Comparison of ENCODE assay signal across 17 mouse cellular contexts in genomic region chr6:135429268-135429909, GRCm38 (mm10).
DNase-seq lines count a peak whose midpoint lies in the region; ATAC-seq and TF ChIP-seq lines count a peak whose summit lies in the region.
"Had no signal": no experiment of that assay in that cellular context is flagged by ENCODE, and none has a peak within 500 bp of the region (broad histone marks: within the 10 kb centered on the region; RNA-seq: fewer than 3 reads in every experiment).

No protein-coding gene starts in this region.

- H3K27ac ChIP-seq in embryonic facial prominence, embryonic 15.5 days (replicated peaks): peak overlapping the region; percentile 7; the same call in 1 of the 2 replicates
- no peak overlapping the region for H3K27ac ChIP-seq in limb, embryonic 11.5 days (replicated peaks; ENCODE audit: low read depth, low read length)
- H3K27ac ChIP-seq: heart, embryonic 10.5 days; kidney, embryonic 15.5 days; layer of hippocampus, adult 2 months had no signal

- no peak overlapping the region for H3K4me3 ChIP-seq in embryonic facial prominence, embryonic 15.5 days (replicated peaks)
- H3K4me3 ChIP-seq in limb, embryonic 11.5 days (ENCODE audit: low read depth, low read length): no peak overlapping the region
- H3K4me3 ChIP-seq: heart, embryonic 10.5 days; kidney, embryonic 15.5 days; layer of hippocampus, adult 2 months had no signal

- H3K4me2 ChIP-seq in embryonic facial prominence, embryonic 15.5 days (replicated peaks): no peak overlapping the region
- no peak overlapping the region for H3K4me2 ChIP-seq in limb, embryonic 11.5 days (ENCODE audit: low read depth, severe bottlenecking)
- H3K4me2 ChIP-seq: kidney, embryonic 15.5 days; liver, embryonic 11.5 days had no signal

- no peak for TF ChIP-seq CTCF in brain, embryonic 14.5 days (IDR thresholded peaks at IDR 0.05; ENCODE audit: borderline replicate concordance, extremely low read depth, insufficient read depth, insufficient read length)

- H3K27me3 ChIP-seq in embryonic facial prominence, embryonic 15.5 days: no peaks in the 10 kb centered on the region
- H3K27me3 ChIP-seq in limb, embryonic 11.5 days (ENCODE audit: control insufficient read depth, insufficient read depth, low read length): no peaks in the 10 kb centered on the region
- H3K27me3 ChIP-seq: kidney, embryonic 15.5 days had no signal

- no peaks in the 10 kb centered on the region for H3K9me3 ChIP-seq in embryonic facial prominence, embryonic 15.5 days (replicated peaks)
- H3K9me3 ChIP-seq in limb, embryonic 11.5 days (ENCODE audit: control insufficient read depth, low read length): no peaks in the 10 kb centered on the region
- H3K9me3 ChIP-seq: heart, embryonic 10.5 days; kidney, embryonic 15.5 days had no signal

- TF ChIP-seq POLR2A in brain, embryonic 14.5 days (IDR thresholded peaks at IDR 0.05; ENCODE audit: borderline replicate concordance, extremely low read depth, insufficient read depth, insufficient read length, poor library complexity, severe bottlenecking): no peak

- no peaks in the 10 kb centered on the region for H3K36me3 ChIP-seq in embryonic facial prominence, embryonic 15.5 days
- H3K36me3 ChIP-seq in limb, embryonic 11.5 days (ENCODE audit: control insufficient read depth, insufficient read depth, low read length): no peaks in the 10 kb centered on the region
- H3K36me3 ChIP-seq: heart, embryonic 10.5 days; kidney, embryonic 15.5 days had no signal

- H3K4me1 ChIP-seq in embryonic facial prominence, embryonic 15.5 days: no peaks in the 10 kb centered on the region; the same call in 1 of the 2 replicates
- no peaks in the 10 kb centered on the region for H3K4me1 ChIP-seq in limb, embryonic 11.5 days (ENCODE audit: control insufficient read depth, insufficient read depth, low read length)
- H3K4me1 ChIP-seq: heart, embryonic 10.5 days; kidney, embryonic 15.5 days had no signal

- ATAC-seq in embryonic facial prominence, embryonic 15.5 days (ENCODE audit: insufficient number of reproducible peaks, low FRiP score, low TSS enrichment, low read depth): peak; percentile 19; the same call in 1 of the 2 replicates
- peak; percentile 31; the same call in 1 of the 2 replicates for ATAC-seq in limb, embryonic 11.5 days (ENCODE audit: insufficient number of reproducible peaks, low FRiP score, low TSS enrichment, low read depth)
- no peak for ATAC-seq in megakaryocyte-erythroid progenitor cell, adult 5-6 weeks (replicated peaks; ENCODE audit: low FRiP score, low TSS enrichment, poor library complexity, severe bottlenecking)
- no peak for ATAC-seq in megakaryocyte, adult 5-6 weeks (ENCODE audit: poor library complexity, severe bottlenecking)
- ATAC-seq: forebrain, postnatal 0 days had no signal

- H3K9ac ChIP-seq in embryonic facial prominence, embryonic 15.5 days: no peak overlapping the region
- H3K9ac ChIP-seq in limb, embryonic 11.5 days (ENCODE audit: low read length): no peak overlapping the region
- H3K9ac ChIP-seq: forebrain, postnatal 0 days; kidney, embryonic 15.5 days had no signal

- DNase-seq in cerebellum, postnatal 14 days: peak; percentile 69 to 72
- no peak for DNase-seq in cerebellum, adult 11 months
- peak; percentile 86 for DNase-seq in brain, embryonic 14.5 days (ENCODE audit: low read depth)
- peak; percentile 29 for DNase-seq in limb, embryonic 11.5 days (ENCODE audit: low spot score)
- DNase-seq in thymus, postnatal 25 days: no peak
- DNase-seq: cerebellum, adult 2 months; forebrain, postnatal 0 days; gastrocnemius, postnatal 14 days; right cerebral cortex, postnatal 4 days; thymus, postnatal 14 days had no signal

- WGBS in embryonic facial prominence, embryonic 15.5 days: 24% methylated on average over 8 of the region's 8 CpGs
- 52% methylated on average over 8 of the region's 8 CpGs for WGBS in limb, embryonic 11.5 days

Comparison
In these comparisons a context has a peak if more than half of its experiments do, and no peak if none do; other contexts are left out.
1. DNase-seq: peak in cerebellum, postnatal 14 days (2 of 2), brain, embryonic 14.5 days (single experiment) and limb, embryonic 11.5 days (single experiment); none in cerebellum, adult 11 months (single experiment) and thymus, postnatal 25 days (single experiment).
2. ATAC-seq: peak in embryonic facial prominence, embryonic 15.5 days (single experiment) and limb, embryonic 11.5 days (single experiment); none in megakaryocyte-erythroid progenitor cell, adult 5-6 weeks (single experiment) and megakaryocyte, adult 5-6 weeks (single experiment).